Mouse (Mus musculus): ENCODE measurements around the gene Znfx1. TPM values are rescaled to one million over a fixed set of nuclear protein-coding genes. Genes with fewer than 3 reads are reported as not detected.

Gene Znfx1
- 10 to 100 TPM; 44.4 to 49.7 TPM for polyA plus RNA-seq (2017; shearing (Covaris generic))

DNA sequence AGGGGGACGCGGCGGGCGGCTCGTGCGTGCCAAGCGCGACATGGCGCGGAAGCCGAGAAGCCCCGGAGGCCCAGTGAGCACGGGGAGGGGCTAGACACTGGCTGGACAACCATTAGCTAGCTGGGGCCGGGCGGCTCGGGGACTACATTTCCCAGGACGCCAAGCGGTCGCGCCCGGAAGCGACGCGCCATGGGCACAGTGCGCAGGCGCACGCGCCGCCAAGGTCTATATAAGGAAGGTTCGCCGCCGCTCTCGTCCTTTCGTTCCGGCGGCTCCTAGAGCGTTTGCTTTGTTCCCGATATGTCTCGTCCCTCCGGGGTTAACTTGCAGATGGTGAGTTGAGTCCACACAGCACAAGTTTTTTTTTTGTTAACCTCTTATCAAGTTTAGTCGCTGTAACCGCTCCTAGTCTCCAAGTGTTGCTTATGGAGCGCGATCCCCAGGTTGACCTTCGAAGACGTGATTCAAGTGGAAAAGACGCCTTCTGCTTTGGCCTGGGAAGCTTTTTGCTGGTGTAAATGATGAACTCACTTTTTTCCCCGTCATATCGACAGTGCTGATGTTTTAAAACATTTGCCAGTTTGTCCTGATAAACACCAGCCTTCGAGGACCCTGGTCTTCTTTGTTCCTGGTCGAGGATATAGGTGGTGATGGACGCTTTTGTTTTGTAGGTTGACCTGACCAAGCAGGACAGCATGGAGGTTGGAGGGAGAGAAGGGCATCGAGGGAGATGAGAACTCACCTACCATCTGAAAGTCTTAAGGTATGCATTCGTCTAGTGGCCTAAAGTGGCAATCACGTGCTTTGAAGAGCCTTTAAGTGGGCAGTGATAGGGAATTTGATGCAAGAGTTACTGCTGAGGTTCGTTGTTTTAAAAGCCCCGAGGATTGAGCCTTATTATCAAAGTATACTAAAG, at the start of gene Znfx1:
Gene Znfx1 (minus strand): TSS at position 51 of the 916 bp plus-strand sequence.

GRCm38 (mm10) chr2:167014702-167015381, 48.0 kb downstream of the Znfx1 start, which contains the start of gene Ddx27:
Ddx27 (plus strand) TSS chr2:167015193.

GRCm38 (mm10) chr2:166995796-166996532, 66.9 kb downstream of the Znfx1 start, which contains the start of gene Stau1:
Stau1 (minus strand) TSS chr2:166996299.

Other genes starting within 250 kb of the Znfx1 start
- gene Cse1l, start 157.0 kb downstream of the Znfx1 start, polyA plus RNA-seq (2017; shearing (Covaris generic)) = 10 to 100 TPM; 57.2 to 80.2 TPM
- 10 to 100 TPM; 77.8 to 82.5 TPM for gene Stau1, start 66.7 kb downstream of the Znfx1 start, polyA plus RNA-seq (2017; shearing (Covaris generic))
- 10 to 100 TPM; 82.9 to 92.2 TPM for gene Ddx27, start 47.8 kb downstream of the Znfx1 start, polyA plus RNA-seq (2017; shearing (Covaris generic))
- 1 to 10 TPM in 1 of 2 experiments, under 1 TPM in 1; 0.80 to 3.0 TPM for gene Kcnb1, start 127.1 kb upstream of the Znfx1 start, polyA plus RNA-seq (2017; shearing (Covaris generic))
- under 1 TPM in 1 of 2 experiments, not detected in 1; 0.71 TPM for gene Ptgis, start 177.6 kb upstream of the Znfx1 start, polyA plus RNA-seq (2017; shearing (Covaris generic))